ENCODE assay signal across 16 mouse cellular contexts in the genomic region with DNA sequence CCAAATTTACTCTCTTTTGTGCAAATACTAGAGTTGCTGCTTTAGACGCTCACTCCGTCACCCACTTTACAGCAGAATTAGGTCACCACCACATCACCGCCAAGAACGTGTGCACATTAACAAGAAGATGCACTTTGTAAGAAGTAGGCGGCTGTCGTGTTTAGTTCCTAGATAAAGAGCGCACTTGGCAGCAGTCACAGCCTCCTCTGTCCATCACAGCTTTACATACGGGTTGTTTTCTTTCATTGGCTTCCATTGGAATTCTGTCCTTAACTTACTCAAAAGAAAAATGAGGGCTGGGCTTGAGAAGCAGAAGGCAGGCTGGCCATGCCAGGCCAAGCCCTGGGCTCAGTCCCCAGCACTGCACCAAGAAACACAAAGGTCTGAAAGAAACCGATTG. TPM values are rescaled to one million over a fixed set of nuclear protein-coding genes. Genes with fewer than 3 reads are reported as not detected.
DNase-seq lines count a peak whose midpoint lies in the region; ATAC-seq and TF ChIP-seq lines count a peak whose summit lies in the region.
"Had no signal": no experiment of that assay in that cellular context is flagged by ENCODE, and none has a peak within 500 bp of the region (broad histone marks: within the 10 kb centered on the region; RNA-seq: fewer than 3 reads in every experiment).

No protein-coding gene starts in this region.

- TF ChIP-seq CTCF in brain, embryonic 14.5 days (IDR thresholded peaks at IDR 0.05; ENCODE audit: borderline replicate concordance, extremely low read depth, insufficient read depth, insufficient read length) = no peak

- no peaks in the 10 kb centered on the region for H3K27me3 ChIP-seq in heart, embryonic 16.5 days (ENCODE audit: control insufficient read depth, insufficient read depth, low read length)
- no peaks in the 10 kb centered on the region for H3K27me3 ChIP-seq in midbrain, embryonic 13.5 days
- no peaks in the 10 kb centered on the region for H3K27me3 ChIP-seq in midbrain, embryonic 11.5 days (ENCODE audit: control insufficient read depth, insufficient read depth, low read length)
- no peaks in the 10 kb centered on the region for H3K27me3 ChIP-seq in neural tube, embryonic 14.5 days (ENCODE audit: control insufficient read depth, insufficient read depth, low read length)
- H3K27me3 ChIP-seq in intestine, embryonic 15.5 days (replicated peaks) = no peaks in the 10 kb centered on the region
- H3K27me3 ChIP-seq: embryonic facial prominence, embryonic 12.5 days had no signal

- WGBS in heart, embryonic 16.5 days = 35% methylated on average over 9 of the region's 9 CpGs
- WGBS in midbrain, embryonic 13.5 days = 63% methylated on average over 9 of the region's 9 CpGs
- WGBS in midbrain, embryonic 11.5 days = 85% methylated on average over 9 of the region's 9 CpGs
- 57% methylated on average over 9 of the region's 9 CpGs for WGBS in neural tube, embryonic 14.5 days
- WGBS in intestine, embryonic 15.5 days = 79% methylated on average over 9 of the region's 9 CpGs

- no peak overlapping the region for H3K4me3 ChIP-seq in heart, embryonic 16.5 days (ENCODE audit: low read length)
- no peak overlapping the region for H3K4me3 ChIP-seq in midbrain, embryonic 13.5 days (replicated peaks)
- H3K4me3 ChIP-seq in midbrain, embryonic 11.5 days (ENCODE audit: low read depth, low read length) = no peak overlapping the region
- H3K4me3 ChIP-seq in neural tube, embryonic 14.5 days (ENCODE audit: low read depth, low read length) = no peak overlapping the region
- no peak overlapping the region for H3K4me3 ChIP-seq in intestine, embryonic 15.5 days (replicated peaks)
- H3K4me3 ChIP-seq: embryonic facial prominence, embryonic 12.5 days; myocyte had no signal

- H3K9me3 ChIP-seq in heart, embryonic 16.5 days (replicated peaks; ENCODE audit: control insufficient read depth, low read length) = no peaks in the 10 kb centered on the region
- H3K9me3 ChIP-seq in midbrain, embryonic 13.5 days = no peaks in the 10 kb centered on the region
- no peaks in the 10 kb centered on the region for H3K9me3 ChIP-seq in midbrain, embryonic 11.5 days (ENCODE audit: control insufficient read depth, low read length)
- no peaks in the 10 kb centered on the region for H3K9me3 ChIP-seq in neural tube, embryonic 14.5 days (ENCODE audit: control insufficient read depth, low read length)
- no peaks in the 10 kb centered on the region for H3K9me3 ChIP-seq in intestine, embryonic 15.5 days
- H3K9me3 ChIP-seq: embryonic facial prominence, embryonic 12.5 days had no signal

- H3K4me1 ChIP-seq in heart, embryonic 16.5 days (ENCODE audit: control insufficient read depth, insufficient read depth, low read length) = peaks cover 22% of the 10 kb centered on the region
- H3K4me1 ChIP-seq in midbrain, embryonic 13.5 days (replicated peaks) = peaks cover 2% of the 10 kb centered on the region; the same call in 1 of the 2 replicates
- no peaks in the 10 kb centered on the region for H3K4me1 ChIP-seq in midbrain, embryonic 11.5 days (ENCODE audit: control insufficient read depth, insufficient read depth, low read length)
- H3K4me1 ChIP-seq in neural tube, embryonic 14.5 days (ENCODE audit: control insufficient read depth, insufficient read depth, low read length) = 0 out of 2 replicates have a peak, but pooled peaks cover 3% of the 10 kb centered on the region
- no peaks in the 10 kb centered on the region for H3K4me1 ChIP-seq in intestine, embryonic 15.5 days (replicated peaks)
- H3K4me1 ChIP-seq: embryonic facial prominence, embryonic 12.5 days had no signal

- TF ChIP-seq POLR2A in brain, embryonic 14.5 days (IDR thresholded peaks at IDR 0.05; ENCODE audit: borderline replicate concordance, extremely low read depth, insufficient read depth, insufficient read length, poor library complexity, severe bottlenecking) = no peak

- DNase-seq in heart, adult 9 months (ENCODE audit: low spot score in 2 of 2) = no peak
- no peak for DNase-seq in midbrain, embryonic 11.5 days (ENCODE audit: low spot score, missing footprints)
- DNase-seq in brain, embryonic 14.5 days (ENCODE audit: low read depth) = peak; percentile 92
- DNase-seq: adrenal gland, postnatal 14 days; cerebellum, postnatal 14 days; gastrocnemius, postnatal 36 days; heart, postnatal 14 days; kidney, adult 18-20 months; kidney, postnatal 25 days; liver, postnatal 0 days had no signal

- H3K36me3 ChIP-seq in heart, embryonic 16.5 days (ENCODE audit: control insufficient read depth, insufficient read depth) = no peaks in the 10 kb centered on the region
- no peaks in the 10 kb centered on the region for H3K36me3 ChIP-seq in midbrain, embryonic 13.5 days
- H3K36me3 ChIP-seq in midbrain, embryonic 11.5 days (ENCODE audit: control insufficient read depth, insufficient read depth, low read length) = no peaks in the 10 kb centered on the region
- H3K36me3 ChIP-seq in neural tube, embryonic 14.5 days (ENCODE audit: control insufficient read depth, insufficient read depth, low read length) = no peaks in the 10 kb centered on the region
- H3K36me3 ChIP-seq in intestine, embryonic 15.5 days = no peaks in the 10 kb centered on the region
- H3K36me3 ChIP-seq: embryonic facial prominence, embryonic 12.5 days had no signal

- ATAC-seq in heart, embryonic 16.5 days (replicated peaks; ENCODE audit: extremely low read depth, insufficient read depth, low FRiP score) = no peak
- ATAC-seq in midbrain, embryonic 13.5 days = peak; percentile 58
- no peak for ATAC-seq in midbrain, embryonic 11.5 days (ENCODE audit: low FRiP score)
- peak; percentile 56 for ATAC-seq in neural tube, embryonic 14.5 days (ENCODE audit: low read depth)
- no peak for ATAC-seq in intestine, embryonic 15.5 days
- ATAC-seq: liver, postnatal 0 days had no signal

- peak overlapping the region; percentile 50; the same call in 1 of the 2 replicates for H3K27ac ChIP-seq in heart, embryonic 16.5 days (ENCODE audit: low read length)
- no peak overlapping the region; the same call in 1 of the 2 replicates for H3K27ac ChIP-seq in midbrain, embryonic 13.5 days
- H3K27ac ChIP-seq in midbrain, embryonic 11.5 days (ENCODE audit: low read depth, low read length) = no peak overlapping the region
- H3K27ac ChIP-seq in neural tube, embryonic 14.5 days (ENCODE audit: low read depth, low read length) = 0 out of 2 replicates have a peak overlapping the region, but pooled peaks have one; percentile 28
- no peak overlapping the region for H3K27ac ChIP-seq in intestine, embryonic 15.5 days
- H3K27ac ChIP-seq: embryonic facial prominence, embryonic 12.5 days had no signal

- no peak overlapping the region for H3K9ac ChIP-seq in heart, embryonic 16.5 days (ENCODE audit: low read length)
- no peak overlapping the region for H3K9ac ChIP-seq in midbrain, embryonic 13.5 days (replicated peaks)
- H3K9ac ChIP-seq in midbrain, embryonic 11.5 days (ENCODE audit: low read length) = no peak overlapping the region
- H3K9ac ChIP-seq in neural tube, embryonic 14.5 days (replicated peaks; ENCODE audit: low read depth, low read length) = no peak overlapping the region
- no peak overlapping the region for H3K9ac ChIP-seq in intestine, embryonic 15.5 days
- H3K9ac ChIP-seq: embryonic facial prominence, embryonic 12.5 days; liver, postnatal 0 days had no signal

- no peak overlapping the region for H3K4me2 ChIP-seq in heart, embryonic 16.5 days (ENCODE audit: low read depth, low read length)
- H3K4me2 ChIP-seq in midbrain, embryonic 13.5 days (replicated peaks) = no peak overlapping the region
- no peak overlapping the region for H3K4me2 ChIP-seq in midbrain, embryonic 11.5 days
- no peak overlapping the region for H3K4me2 ChIP-seq in neural tube, embryonic 14.5 days (ENCODE audit: low read depth, low read length)
- H3K4me2 ChIP-seq in intestine, embryonic 15.5 days (replicated peaks) = no peak overlapping the region
- H3K4me2 ChIP-seq: embryonic facial prominence, embryonic 12.5 days had no signal

RNA-seq across cellular contexts. Expression of a gene that starts 11.6 kb away (rescaled TPM):
- polyA plus RNA-seq in heart, embryonic 16.5 days (2015; fragmentation: Nextera tagmentation; extraction: Ambion mirVana) = 39.8 and 47.5 TPM in 2 replicates
- 160 and 164 TPM in 2 replicates for polyA plus RNA-seq in midbrain, embryonic 13.5 days (2015; fragmentation: Nextera tagmentation; extraction: Ambion mirVana)
- polyA plus RNA-seq in midbrain, embryonic 11.5 days (2014; fragmentation: Nextera tagmentation; extraction: Ambion mirVana) = 94.6 and 95.0 TPM in 2 replicates
- 189 and 232 TPM in 2 replicates for polyA plus RNA-seq in brain, embryonic 14.5 days (2012; rRNA removed)
- polyA plus RNA-seq in neural tube, embryonic 14.5 days (2014; fragmentation: Nextera tagmentation; extraction: Ambion mirVana) = 174 and 224 TPM in 2 replicates
- polyA plus RNA-seq in intestine, embryonic 15.5 days (2015; fragmentation: Nextera tagmentation; extraction: Ambion mirVana) = 23.3 and 25.5 TPM in 2 replicates

Comparison
In these comparisons a context has a peak if more than half of its experiments do, and no peak if none do; other contexts are left out.
1. ATAC-seq: peak in midbrain, embryonic 13.5 days (single experiment) and neural tube, embryonic 14.5 days (single experiment); none in heart, embryonic 16.5 days (single experiment), midbrain, embryonic 11.5 days (single experiment) and intestine, embryonic 15.5 days (single experiment).
2. H3K27ac ChIP-seq: peak in heart, embryonic 16.5 days (single experiment) and neural tube, embryonic 14.5 days (single experiment); none in midbrain, embryonic 13.5 days (single experiment), midbrain, embryonic 11.5 days (single experiment) and intestine, embryonic 15.5 days (single experiment).